Mouse (Mus musculus) spleen, adult 2 months (tissue): ENCODE results near the gene Guca2b. TPM values are rescaled to one million over a fixed set of nuclear protein-coding genes. Genes with fewer than 3 reads are reported as not detected.
"Not testable (repeated sequence)": the region's sequence is repeated elsewhere in the genome, so short reads cannot be mapped to it uniquely, and the experiment has no call there.

Experiments used
- DNase-seq, 2 experiments: peaks; one replicate each; pipeline versions ENCODE4 v3.0.0 to v3.0.0-alpha.2; 2012 to 2021; ENCODE audit warnings: low spot score in 2 of 2, low read depth in 1 of 2
- H3K27ac ChIP-seq: fragments of 200-500 bp; 2 replicates; pipeline ENCODE4 v1.5.1; 2012; ENCODE audit warnings: low read length, inconsistent platforms; ENCODE audit not compliant: insufficient read depth
- H3K27me3 ChIP-seq: fragments of 200-500 bp; 2 replicates; pipeline ENCODE4 v1.6.1; 2012; ENCODE audit warnings: mild to moderate bottlenecking, moderate library complexity, low read length, inconsistent platforms; ENCODE audit not compliant: control insufficient read depth, insufficient read depth
- H3K36me3 ChIP-seq: fragments of 200-500 bp; 2 replicates; pipeline ENCODE4 v1.6.1; 2012; ENCODE audit warnings: mild to moderate bottlenecking, low read length, inconsistent platforms; ENCODE audit not compliant: control insufficient read depth, insufficient read depth
- H3K4me1 ChIP-seq: fragments of 200-500 bp; 2 replicates; pipeline ENCODE4 v1.6.1; 2011; ENCODE audit warnings: inconsistent platforms; ENCODE audit not compliant: control insufficient read depth, insufficient read depth, insufficient read length
- H3K4me3 ChIP-seq: fragments of 200-500 bp; 2 replicates; pipeline ENCODE4 v1.5.1; 2011; ENCODE audit warnings: mild to moderate bottlenecking, inconsistent platforms; ENCODE audit not compliant: insufficient read depth, insufficient read length; ENCODE audit errors: extremely low read depth
- CTCF ChIP-seq: fragments of 200-500 bp; IDR thresholded peaks from 2 replicates; pipeline ENCODE4 v1.5.1; 2011; ENCODE audit warnings: mild to moderate bottlenecking, inconsistent platforms; ENCODE audit not compliant: insufficient read depth, insufficient read length, insufficient replicate concordance; ENCODE audit errors: extremely low read depth
- POLR2A ChIP-seq: fragments of 200-500 bp; IDR thresholded peaks from 2 replicates; pipeline ENCODE4 v1.6.1; 2011; ENCODE audit warnings: low read depth, low read length, inconsistent platforms
- WGBS: fragments of 180-500 bp; shearing (Covaris S2); methylation state at CpG from one replicate; pipeline ENCODE4 v1.1.7; 2018; 5-methylcytosine and 5-hydroxymethylcytosine counted together
- polyA plus RNA-seq: library from polyadenylated mRNA; depleted of rRNA; stranded (reverse); fragments of >200 nt; gene quantifications from 2 replicates; pipeline ENCODE4 v1.2.3, GENCODE M21; 2012

Gene Guca2b
- polyA plus RNA-seq, 1 experiment, result 1.2 TPM

DNA sequence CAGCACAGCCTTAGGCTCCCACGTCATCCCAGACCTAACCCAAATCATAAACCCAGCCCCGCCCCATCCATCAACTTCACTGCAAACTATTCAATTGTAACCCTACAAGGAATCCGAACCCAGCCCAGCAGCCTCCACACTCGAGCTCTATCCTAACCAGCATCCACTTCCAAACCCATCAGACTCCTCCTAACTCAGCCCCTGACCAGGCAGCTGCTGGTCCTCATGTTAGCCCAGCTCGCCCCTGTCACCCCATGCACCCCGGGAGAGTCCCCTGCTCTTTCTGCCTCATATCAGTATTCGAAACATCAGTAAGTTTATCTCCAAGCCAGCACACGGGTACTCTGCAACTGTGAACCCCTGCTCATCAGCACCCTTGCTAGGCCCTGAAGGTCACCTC is 23.1 kb downstream of the Guca2b start:
- no peak overlapping the region for H3K4me3 ChIP-seq
- H3K27ac ChIP-seq, result no peak overlapping the region
- WGBS, result 77% methylated on average over 8 of the region's 8 CpGs
- H3K4me1 ChIP-seq, result no peaks in the 10 kb centered on the region
- DNase-seq, result no peak
- no peaks in the 10 kb centered on the region for H3K36me3 ChIP-seq
- no peaks in the 10 kb centered on the region for H3K27me3 ChIP-seq
- TF ChIP-seq CTCF, result no peak
- no peak for TF ChIP-seq POLR2A

DNA sequence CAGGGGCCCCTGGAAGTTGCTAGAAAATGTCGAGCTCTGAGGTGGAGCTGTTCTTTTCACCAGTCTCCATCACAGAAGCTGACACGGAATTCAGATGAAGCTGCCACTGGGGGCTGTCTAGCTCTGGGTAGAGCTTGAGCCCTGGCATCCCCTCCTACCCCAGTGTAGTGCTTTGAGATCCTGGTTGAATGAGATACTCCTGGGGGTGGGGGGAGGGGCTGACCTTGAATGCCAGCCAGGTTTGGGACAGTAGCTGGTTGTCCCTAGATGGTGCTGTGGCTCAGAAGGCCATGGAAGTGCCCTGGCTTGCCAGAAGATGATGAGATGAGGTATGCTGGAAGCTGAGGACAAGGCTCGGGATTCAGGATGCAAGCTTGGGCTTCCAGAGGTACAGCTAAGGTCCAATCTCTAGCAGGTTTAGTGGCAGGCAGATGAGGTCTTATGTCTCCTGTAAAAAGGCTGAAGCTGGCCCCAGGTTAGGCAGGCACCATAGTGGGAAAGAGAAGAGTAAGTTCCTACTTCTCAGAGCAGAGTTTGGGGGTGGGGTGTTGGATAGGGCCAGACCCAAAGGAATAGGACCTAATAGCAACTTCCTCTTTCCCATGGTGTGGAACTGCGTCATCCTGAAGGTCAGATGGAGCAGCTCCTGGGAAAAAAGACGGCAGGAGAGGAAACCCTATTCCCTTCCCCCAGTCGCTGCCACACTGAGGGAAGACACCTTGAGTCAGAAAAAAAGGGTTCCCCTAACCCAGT is 23.7 kb downstream of the Guca2b start:
- no peaks in the 10 kb centered on the region for H3K27me3 ChIP-seq
- TF ChIP-seq POLR2A (no peak), CTCF (no peak)
- 0 out of 2 replicates have a peak, but pooled peaks cover 3% of the 10 kb centered on the region for H3K36me3 ChIP-seq
- DNase-seq, result no peak
- H3K4me3 ChIP-seq, result no peak overlapping the region
- no peaks in the 10 kb centered on the region for H3K4me1 ChIP-seq
- no peak overlapping the region for H3K27ac ChIP-seq
- WGBS, result 79% methylated on average over 6 of the region's 6 CpGs

DNA sequence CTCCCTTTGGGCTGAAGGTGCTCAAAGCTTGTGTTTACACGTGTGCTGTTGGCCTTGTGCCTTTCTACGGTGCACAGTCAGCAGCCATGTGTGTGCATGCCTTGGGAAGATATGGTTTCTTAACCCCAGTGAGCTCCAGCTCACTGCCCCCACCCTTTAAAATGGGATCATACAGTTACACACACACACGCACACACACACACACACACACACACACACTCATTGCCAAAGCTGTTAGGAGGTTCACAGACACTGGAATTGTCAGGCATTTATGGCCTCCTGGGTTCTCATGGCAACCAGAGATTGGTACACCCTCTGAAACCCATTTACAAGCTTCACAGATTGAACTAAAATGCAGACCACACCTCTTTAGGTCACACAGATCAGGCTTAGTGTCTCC is 24.8 kb downstream of the Guca2b start:
- 90% methylated on average over 3 of the region's 3 CpGs for WGBS
- Histone ChIP-seq H3K4me3 (no peak overlapping the region), H3K4me1 (no peaks in the 10 kb centered on the region), H3K27ac (no peak overlapping the region), H3K27me3 (no peaks in the 10 kb centered on the region), H3K36me3 (peaks cover 9% of the 10 kb centered on the region)
- no peak for DNase-seq
- TF ChIP-seq POLR2A, result no peak
- TF ChIP-seq CTCF, result no peak

DNA sequence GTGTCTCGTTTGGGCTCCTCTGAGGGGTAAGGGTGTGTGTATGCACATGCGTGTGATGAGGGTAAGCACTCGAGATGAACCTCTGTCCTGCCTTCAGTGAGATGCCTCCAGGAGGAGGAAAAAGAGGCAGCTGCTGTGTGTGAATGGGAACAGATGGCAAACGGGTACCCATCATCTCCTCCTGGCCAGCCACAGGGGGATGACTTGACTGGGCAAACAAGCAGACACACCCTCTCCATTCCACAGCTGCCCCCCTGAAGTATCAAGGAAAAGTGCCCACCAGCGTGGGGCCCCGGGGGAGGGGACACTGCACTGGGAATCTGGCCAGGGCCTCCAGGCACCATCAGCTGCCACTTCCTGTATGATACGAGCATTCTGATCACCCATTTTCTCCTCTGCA is 25.4 kb downstream of the Guca2b start:
- H3K4me1 ChIP-seq, result no peaks in the 10 kb centered on the region
- no peak overlapping the region for H3K27ac ChIP-seq
- H3K36me3 ChIP-seq, result peaks cover 9% of the 10 kb centered on the region
- H3K4me3 ChIP-seq, result no peak overlapping the region
- no peaks in the 10 kb centered on the region for H3K27me3 ChIP-seq
- no peak for DNase-seq
- WGBS, result 61% methylated on average over 7 of the region's 7 CpGs
- no peak for TF ChIP-seq POLR2A
- TF ChIP-seq CTCF, result no peak

DNA sequence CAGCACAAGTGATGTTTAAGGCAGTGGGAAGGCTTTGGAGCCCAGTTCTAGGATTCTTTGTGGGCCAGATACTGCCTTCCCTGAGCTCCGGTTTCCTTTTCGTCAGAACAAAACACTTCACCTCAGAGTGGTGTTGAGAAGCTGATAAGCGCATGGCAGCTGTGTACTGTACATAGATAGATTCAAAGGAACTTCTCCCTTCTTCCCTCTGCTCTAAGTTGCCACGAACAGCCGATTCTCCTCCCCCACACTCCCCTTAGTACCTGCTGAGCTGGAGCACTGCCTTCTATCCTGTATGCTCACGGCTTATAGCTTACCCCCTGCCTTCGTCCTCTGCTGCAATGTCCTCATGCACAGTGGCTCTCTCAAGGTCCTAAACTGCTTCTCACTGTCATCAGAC is 26.0 kb downstream of the Guca2b start:
- 74% methylated on average over 7 of the region's 7 CpGs for WGBS
- no peaks in the 10 kb centered on the region for H3K4me1 ChIP-seq
- TF ChIP-seq CTCF (no peak), POLR2A (no peak)

DNA sequence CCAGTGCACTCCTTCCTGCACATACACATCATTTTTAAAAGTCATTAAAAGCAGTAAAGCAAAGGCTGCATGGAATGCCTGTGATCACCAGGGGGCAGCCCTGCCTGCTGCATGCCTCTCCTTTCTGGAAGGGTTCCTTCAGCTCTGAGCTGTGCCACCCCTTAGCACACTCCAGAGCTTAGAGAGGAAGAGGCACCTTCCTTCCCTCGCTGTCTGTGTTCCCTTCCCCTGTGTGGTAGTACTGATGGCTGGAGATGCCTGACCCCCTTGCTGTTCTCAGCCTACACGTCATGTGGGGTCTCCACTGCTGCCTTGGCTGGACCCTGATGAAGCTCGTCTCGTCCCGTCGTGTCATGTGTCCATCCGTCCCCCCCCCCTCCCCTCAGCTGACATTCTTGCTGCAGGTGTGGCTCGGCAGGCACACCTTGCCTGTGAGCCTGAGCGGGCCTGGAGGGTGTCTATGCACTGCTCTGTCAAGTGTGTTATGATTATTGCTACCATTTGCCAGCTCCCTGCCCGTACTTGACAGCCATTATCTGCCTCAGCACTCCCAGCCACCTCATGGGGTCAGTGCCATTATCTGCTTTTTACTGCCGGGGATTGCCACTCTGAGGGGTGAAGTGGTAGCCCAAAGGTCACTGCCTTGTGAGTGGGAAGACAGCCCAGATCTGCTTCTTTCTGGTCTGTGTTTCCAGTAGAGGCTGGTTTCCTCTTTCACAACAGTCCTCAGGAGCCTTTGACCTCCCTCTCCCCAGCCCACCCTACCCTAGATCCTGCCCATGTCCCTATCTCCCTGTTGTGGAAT is 27.4 kb downstream of the Guca2b start:
- 76% methylated on average over 11 of the region's 11 CpGs for WGBS
- Histone ChIP-seq H3K4me3 (no peak overlapping the region), H3K4me1 (no peaks in the 10 kb centered on the region), H3K36me3 (peaks cover 14% of the 10 kb centered on the region), H3K27me3 (no peaks in the 10 kb centered on the region), H3K27ac (no peak overlapping the region)
- peak in 1 of 2 experiments; percentile 29 for DNase-seq
- TF ChIP-seq POLR2A (no peak), CTCF (peak; percentile 51; the same call in 1 of the 2 replicates)

More for the DNA sequence above, 26.0 kb downstream of the Guca2b start:
- H3K27me3 ChIP-seq, result no peaks in the 10 kb centered on the region
- DNase-seq, result no peak
- no peak overlapping the region for H3K27ac ChIP-seq
- H3K36me3 ChIP-seq, result peaks cover 9% of the 10 kb centered on the region
- no peak overlapping the region for H3K4me3 ChIP-seq

DNA sequence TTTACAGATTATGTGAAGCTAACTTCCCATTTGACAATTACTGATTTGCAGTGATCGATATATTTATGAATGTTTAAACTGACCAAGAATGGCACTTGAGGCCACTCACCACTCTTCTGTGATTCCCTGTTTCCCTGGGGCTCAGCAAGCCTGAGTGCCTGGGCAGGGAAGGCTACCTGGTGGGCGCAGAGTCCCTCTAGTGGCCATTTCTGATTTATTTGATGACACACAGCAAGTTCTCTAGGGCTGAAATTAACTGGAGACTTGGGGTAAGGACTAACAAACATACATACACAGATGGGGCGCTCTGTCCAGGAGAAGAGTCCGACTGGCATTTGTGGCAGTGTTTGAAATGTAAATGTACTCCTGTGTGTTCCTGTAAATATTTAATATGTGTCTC is 30.4 kb downstream of the Guca2b start:
- 82% methylated on average over 4 of the region's 4 CpGs for WGBS

More for the DNA sequence above, 30.4 kb downstream of the Guca2b start:
- not testable (repeated sequence) for H3K4me1 ChIP-seq, H3K4me3 ChIP-seq, H3K27ac ChIP-seq, H3K27me3 ChIP-seq, DNase-seq
- peaks cover 21% of the 10 kb centered on the region for H3K36me3 ChIP-seq
